Mouse (Mus musculus): Measurements from ENCODE around the gene Macrod2. TPM values are rescaled to one million over a fixed set of nuclear protein-coding genes. Genes with fewer than 3 reads are reported as not detected.

Macrod2 gene
- polyA plus RNA-seq, 1 experiment from 2014 or later = 45.9 TPM

GRCm38 (mm10) chr2:141672814-141673213 is 1277.7 kb downstream of the Macrod2 start:
- Histone ChIP-seq H3K4me2 (no peak overlapping the region), H3K4me3 (ENCODE audit: low read depth, low read length) (no peak overlapping the region), H3K4me1 (ENCODE audit: control insufficient read depth, insufficient read depth, low read length) (no peaks in the 10 kb centered on the region), H3K27ac (ENCODE audit: low read depth, low read length) (no peak overlapping the region), H3K9ac (ENCODE audit: low read length) (no peak overlapping the region), H3K36me3 (ENCODE audit: control insufficient read depth, insufficient read depth, low read length) (no peaks in the 10 kb centered on the region), H3K9me3 (ENCODE audit: control insufficient read depth, low read length) (no peaks in the 10 kb centered on the region), H3K27me3 (ENCODE audit: control insufficient read depth, insufficient read depth, low read length) (no peaks in the 10 kb centered on the region)
- peak; percentile 33 for DNase-seq (ENCODE audit: low spot score, missing footprints)
- no peak for ATAC-seq (ENCODE audit: low FRiP score)
- WGBS = 90% methylated on average over 3 of the region's 3 CpGs

- no peaks in the 10 kb centered on the region for H3K27me3 ChIP-seq (ENCODE audit: control insufficient read depth, insufficient read depth, low read length)
- WGBS = 85% methylated on average over 8 of the region's 8 CpGs
- no peak overlapping the region for H3K27ac ChIP-seq (ENCODE audit: low read depth, low read length)
- no peak overlapping the region for H3K4me2 ChIP-seq
- no peak for ATAC-seq (ENCODE audit: low FRiP score)
- no peak overlapping the region for H3K9ac ChIP-seq (ENCODE audit: low read length)
- H3K9me3 ChIP-seq (ENCODE audit: control insufficient read depth, low read length) = no peaks in the 10 kb centered on the region
- DNase-seq (ENCODE audit: low spot score, missing footprints) = peak; percentile 23
- no peaks in the 10 kb centered on the region for H3K36me3 ChIP-seq (ENCODE audit: control insufficient read depth, insufficient read depth, low read length)
- H3K4me3 ChIP-seq (ENCODE audit: low read depth, low read length) = no peak overlapping the region
- no peaks in the 10 kb centered on the region for H3K4me1 ChIP-seq (ENCODE audit: control insufficient read depth, insufficient read depth, low read length)
Observed at GRCm38 (mm10) chr2:141673405-141673804, 1278.3 kb downstream of the Macrod2 start.

GRCm38 (mm10) chr2:141697541-141697940 is 1302.4 kb downstream of the Macrod2 start:
- no peak for DNase-seq (ENCODE audit: low spot score, missing footprints)
- Histone ChIP-seq H3K4me3 (ENCODE audit: low read depth, low read length) (no peak overlapping the region), H3K36me3 (ENCODE audit: control insufficient read depth, insufficient read depth, low read length) (no peaks in the 10 kb centered on the region), H3K4me1 (ENCODE audit: control insufficient read depth, insufficient read depth, low read length) (no peaks in the 10 kb centered on the region), H3K27ac (ENCODE audit: low read depth, low read length) (no peak overlapping the region), H3K4me2 (no peak overlapping the region), H3K27me3 (ENCODE audit: control insufficient read depth, insufficient read depth, low read length) (no peaks in the 10 kb centered on the region), H3K9me3 (ENCODE audit: control insufficient read depth, low read length) (no peaks in the 10 kb centered on the region), H3K9ac (ENCODE audit: low read length) (no peak overlapping the region)
- WGBS = 82% methylated on average over 3 of the region's 3 CpGs
- ATAC-seq (ENCODE audit: low FRiP score) = no peak

- H3K4me3 ChIP-seq (ENCODE audit: low read depth, low read length) = no peak overlapping the region
- H3K4me1 ChIP-seq (ENCODE audit: control insufficient read depth, insufficient read depth, low read length) = no peaks in the 10 kb centered on the region
- H3K27ac ChIP-seq (ENCODE audit: low read depth, low read length) = no peak overlapping the region
- H3K9me3 ChIP-seq (ENCODE audit: control insufficient read depth, low read length) = no peaks in the 10 kb centered on the region
- H3K9ac ChIP-seq (ENCODE audit: low read length) = no peak overlapping the region
- no peaks in the 10 kb centered on the region for H3K27me3 ChIP-seq (ENCODE audit: control insufficient read depth, insufficient read depth, low read length)
- DNase-seq (ENCODE audit: low spot score, missing footprints) (no peak), ATAC-seq (ENCODE audit: low FRiP score) (no peak)
- H3K4me2 ChIP-seq = no peak overlapping the region
- 86% methylated on average over 4 of the region's 4 CpGs for WGBS
- H3K36me3 ChIP-seq (ENCODE audit: control insufficient read depth, insufficient read depth, low read length) = no peaks in the 10 kb centered on the region
Observed at GRCm38 (mm10) chr2:141698320-141698719, 1303.2 kb downstream of the Macrod2 start.

GRCm38 (mm10) chr2:141700759-141701452 is 1305.8 kb downstream of the Macrod2 start:
- H3K4me1 ChIP-seq (ENCODE audit: control insufficient read depth, insufficient read depth, low read length) = no peaks in the 10 kb centered on the region
- H3K27ac ChIP-seq (ENCODE audit: low read depth, low read length) = no peak overlapping the region
- 68% methylated on average over 7 of the region's 7 CpGs for WGBS
- ATAC-seq (ENCODE audit: low FRiP score) (no peak), DNase-seq (ENCODE audit: low spot score, missing footprints) (no peak)
- H3K9ac ChIP-seq (ENCODE audit: low read length) = no peak overlapping the region
- no peaks in the 10 kb centered on the region for H3K9me3 ChIP-seq (ENCODE audit: control insufficient read depth, low read length)
- no peaks in the 10 kb centered on the region for H3K36me3 ChIP-seq (ENCODE audit: control insufficient read depth, insufficient read depth, low read length)
- H3K4me3 ChIP-seq (ENCODE audit: low read depth, low read length) = no peak overlapping the region
- H3K27me3 ChIP-seq (ENCODE audit: control insufficient read depth, insufficient read depth, low read length) = no peaks in the 10 kb centered on the region
- H3K4me2 ChIP-seq = no peak overlapping the region

GRCm38 (mm10) chr2:141711785-141712184 is 1316.7 kb downstream of the Macrod2 start:
- DNase-seq (ENCODE audit: low spot score, missing footprints) = no peak
- H3K4me3 ChIP-seq (ENCODE audit: low read depth, low read length) = no peak overlapping the region
- H3K9me3 ChIP-seq (ENCODE audit: control insufficient read depth, low read length) = no peaks in the 10 kb centered on the region
- no peaks in the 10 kb centered on the region for H3K4me1 ChIP-seq (ENCODE audit: control insufficient read depth, insufficient read depth, low read length)
- no peak overlapping the region for H3K4me2 ChIP-seq
- no peak overlapping the region for H3K27ac ChIP-seq (ENCODE audit: low read depth, low read length)
- no peaks in the 10 kb centered on the region for H3K36me3 ChIP-seq (ENCODE audit: control insufficient read depth, insufficient read depth, low read length)
- WGBS = 83% methylated on average over 2 of the region's 2 CpGs
- no peaks in the 10 kb centered on the region for H3K27me3 ChIP-seq (ENCODE audit: control insufficient read depth, insufficient read depth, low read length)
- no peak for ATAC-seq (ENCODE audit: low FRiP score)
- no peak overlapping the region for H3K9ac ChIP-seq (ENCODE audit: low read length)

GRCm38 (mm10) chr2:141712265-141712664 is 1317.2 kb downstream of the Macrod2 start:
- H3K4me2 ChIP-seq = no peak overlapping the region
- no peaks in the 10 kb centered on the region for H3K9me3 ChIP-seq (ENCODE audit: control insufficient read depth, low read length)
- ATAC-seq (ENCODE audit: low FRiP score) (no peak), DNase-seq (ENCODE audit: low spot score, missing footprints) (no peak)
- no peak overlapping the region for H3K4me3 ChIP-seq (ENCODE audit: low read depth, low read length)
- no peaks in the 10 kb centered on the region for H3K27me3 ChIP-seq (ENCODE audit: control insufficient read depth, insufficient read depth, low read length)
- no peak overlapping the region for H3K27ac ChIP-seq (ENCODE audit: low read depth, low read length)
- H3K36me3 ChIP-seq (ENCODE audit: control insufficient read depth, insufficient read depth, low read length) = no peaks in the 10 kb centered on the region
- 87% methylated on average over 4 of the region's 4 CpGs for WGBS
- H3K4me1 ChIP-seq (ENCODE audit: control insufficient read depth, insufficient read depth, low read length) = no peaks in the 10 kb centered on the region
- H3K9ac ChIP-seq (ENCODE audit: low read length) = no peak overlapping the region

- no peaks in the 10 kb centered on the region for H3K4me1 ChIP-seq (ENCODE audit: control insufficient read depth, insufficient read depth, low read length)
- no peak overlapping the region for H3K27ac ChIP-seq (ENCODE audit: low read depth, low read length)
- H3K4me3 ChIP-seq (ENCODE audit: low read depth, low read length) = no peak overlapping the region
- no peak for DNase-seq (ENCODE audit: low spot score, missing footprints)
- no peaks in the 10 kb centered on the region for H3K36me3 ChIP-seq (ENCODE audit: control insufficient read depth, insufficient read depth, low read length)
- no peak overlapping the region for H3K4me2 ChIP-seq
- no peaks in the 10 kb centered on the region for H3K27me3 ChIP-seq (ENCODE audit: control insufficient read depth, insufficient read depth, low read length)
- H3K9ac ChIP-seq (ENCODE audit: low read length) = no peak overlapping the region
- no peak for ATAC-seq (ENCODE audit: low FRiP score)
- WGBS = 83% methylated on average over 3 of the region's 3 CpGs
- no peaks in the 10 kb centered on the region for H3K9me3 ChIP-seq (ENCODE audit: control insufficient read depth, low read length)
Observed at GRCm38 (mm10) chr2:141715061-141715460, 1320.0 kb downstream of the Macrod2 start.

GRCm38 (mm10) chr2:141722531-141722930 is 1327.4 kb downstream of the Macrod2 start:
- no peak for ATAC-seq (ENCODE audit: low FRiP score)
- Histone ChIP-seq H3K4me2 (no peak overlapping the region), H3K36me3 (ENCODE audit: control insufficient read depth, insufficient read depth, low read length) (no peaks in the 10 kb centered on the region), H3K27me3 (ENCODE audit: control insufficient read depth, insufficient read depth, low read length) (no peaks in the 10 kb centered on the region), H3K4me1 (ENCODE audit: control insufficient read depth, insufficient read depth, low read length) (no peaks in the 10 kb centered on the region), H3K27ac (ENCODE audit: low read depth, low read length) (no peak overlapping the region), H3K4me3 (ENCODE audit: low read depth, low read length) (no peak overlapping the region), H3K9me3 (ENCODE audit: control insufficient read depth, low read length) (no peaks in the 10 kb centered on the region), H3K9ac (ENCODE audit: low read length) (no peak overlapping the region)
- no peak for DNase-seq (ENCODE audit: low spot score, missing footprints)
- WGBS = 87% methylated on average over 3 of the region's 3 CpGs
